Mouse (Mus musculus) bone marrow, adult 2 months (tissue): ENCODE results near the gene Cnih1. TPM values are rescaled to one million over a fixed set of nuclear protein-coding genes. Genes with fewer than 3 reads are reported as not detected.

Source experiments
- H3K27ac ChIP-seq: fragments of 200-500 bp; 2 replicates; pipeline ENCODE4 v1.5.1; 2012; ENCODE audit warnings: low read depth, mild to moderate bottlenecking, control low read depth, inconsistent platforms, low read length; ENCODE audit not compliant: control insufficient read depth, poor library complexity, insufficient read depth
- H3K4me1 ChIP-seq: fragments of 200-500 bp; 2 replicates; pipeline ENCODE4 v1.6.1; 2011; ENCODE audit warnings: low read length; ENCODE audit not compliant: control insufficient read depth, insufficient read depth
- H3K4me3 ChIP-seq: fragments of 200-500 bp; replicated peaks from 2 replicates; pipeline ENCODE3; 2011; ENCODE audit warnings: mild to moderate bottlenecking, low read depth, low read length, control low read depth; ENCODE audit not compliant: control insufficient read depth
- CTCF ChIP-seq: fragments of 200-500 bp; IDR thresholded peaks from 2 replicates; pipeline ENCODE4 v1.5.1; 2011; ENCODE audit warnings: low read length, control low read depth; ENCODE audit not compliant: control insufficient read depth, insufficient read depth
- POLR2A ChIP-seq: fragments of 200-500 bp; IDR thresholded peaks from 2 replicates; pipeline ENCODE4 v1.6.1; 2011; ENCODE audit warnings: low read depth, mild to moderate bottlenecking, control low read depth, low read length, borderline replicate concordance; ENCODE audit not compliant: control insufficient read depth
- WGBS: fragments of 180-500 bp; shearing (Covaris S2); methylation state at CpG from one replicate; pipeline ENCODE4 v1.1.7; 2018; 5-methylcytosine and 5-hydroxymethylcytosine counted together
- polyA plus RNA-seq: library from polyadenylated mRNA; stranded (reverse); fragments of >200 nt; gene quantifications from 2 replicates; pipeline ENCODE4 v1.2.4, GENCODE M21; 2011; ENCODE audit warnings: low replicate concordance; ENCODE audit not compliant: missing spikeins, insufficient read depth, insufficient read length

Cnih1 gene
- polyA plus RNA-seq, 1 experiment, result 41.8 TPM

GRCm38 (mm10) chr14:46803259-46803658 lies 15.0 kb upstream of the Cnih1 start:
- 74% methylated on average over 4 of the region's 4 CpGs for WGBS
- Histone ChIP-seq H3K4me3 (no peak overlapping the region), H3K4me1 (no peaks in the 10 kb centered on the region; the same call in 1 of the 2 replicates), H3K27ac (no peak overlapping the region)
- TF ChIP-seq POLR2A, result no peak
- TF ChIP-seq CTCF, result no peak

GRCm38 (mm10) chr14:46800684-46801345 lies 12.6 kb upstream of the Cnih1 start:
- Histone ChIP-seq H3K4me3 (no peak overlapping the region), H3K4me1 (no peaks in the 10 kb centered on the region; the same call in 1 of the 2 replicates), H3K27ac (no peak overlapping the region)
- no peak for TF ChIP-seq POLR2A
- TF ChIP-seq CTCF, result no peak
- WGBS, result 58% methylated on average over 3 of the region's 3 CpGs

GRCm38 (mm10) chr14:46794157-46794556 lies 5.9 kb upstream of the Cnih1 start:
- H3K4me1 ChIP-seq, result no peaks in the 10 kb centered on the region; the same call in 1 of the 2 replicates
- TF ChIP-seq POLR2A, result no peak
- TF ChIP-seq CTCF, result no peak
- WGBS, result 59% methylated on average over 5 of the region's 5 CpGs
- H3K27ac ChIP-seq, result no peak overlapping the region
- H3K4me3 ChIP-seq, result no peak overlapping the region

GRCm38 (mm10) chr14:46790723-46791122 lies 2.5 kb upstream of the Cnih1 start:
- no peak overlapping the region for H3K27ac ChIP-seq

GRCm38 (mm10) chr14:46790303-46790702 lies 2.1 kb upstream of the Cnih1 start:
- TF ChIP-seq POLR2A (no peak), CTCF (no peak)
- WGBS, result 47% methylated on average over 4 of the region's 4 CpGs
- no peak overlapping the region for H3K27ac ChIP-seq
- H3K4me1 ChIP-seq, result no peaks in the 10 kb centered on the region; the same call in 1 of the 2 replicates
- no peak overlapping the region for H3K4me3 ChIP-seq

More at GRCm38 (mm10) chr14:46790723-46791122, 2.5 kb upstream of the Cnih1 start:
- Histone ChIP-seq H3K4me1 (no peaks in the 10 kb centered on the region; the same call in 1 of the 2 replicates), H3K4me3 (no peak overlapping the region)
- TF ChIP-seq POLR2A, result no peak
- WGBS, result 91% methylated on average over 6 of the region's 6 CpGs

- no peak overlapping the region for H3K4me3 ChIP-seq
- 21% methylated on average over 8 of the region's 8 CpGs for WGBS
- H3K27ac ChIP-seq, result no peak overlapping the region
- no peaks in the 10 kb centered on the region for H3K4me1 ChIP-seq
- no peak for TF ChIP-seq POLR2A
- no peak for TF ChIP-seq CTCF
Observed at GRCm38 (mm10) chr14:46788505-46788901, 292 bp upstream of the Cnih1 start.

- TF ChIP-seq POLR2A, result no peak
- TF ChIP-seq CTCF, result no peak
- H3K4me1 ChIP-seq, result no peaks in the 10 kb centered on the region
- no peak overlapping the region for H3K27ac ChIP-seq
- H3K4me3 ChIP-seq, result peak overlapping the region; percentile 83
- under 1% methylated on average over 11 of the region's 11 CpGs for whole genome bisulfite sequencing
Observed at GRCm38 (mm10) chr14:46787454-46787786, 791 bp downstream of the Cnih1 start.

GRCm38 (mm10) chr14:46785247-46785646 lies 3.0 kb downstream of the Cnih1 start:
- Histone ChIP-seq H3K27ac (no peak overlapping the region), H3K4me1 (no peaks in the 10 kb centered on the region), H3K4me3 (no peak overlapping the region)
- 76% methylated on average over 5 of the region's 5 CpGs for WGBS
- no peak for TF ChIP-seq POLR2A
- no peak for TF ChIP-seq CTCF

GRCm38 (mm10) chr14:46783327-46783926 lies 4.8 kb downstream of the Cnih1 start:
- H3K4me3 ChIP-seq, result no peak overlapping the region
- no peaks in the 10 kb centered on the region for H3K4me1 ChIP-seq
- TF ChIP-seq CTCF (no peak), POLR2A (no peak)
- WGBS, result 89% methylated on average over 10 of the region's 10 CpGs
- H3K27ac ChIP-seq, result no peak overlapping the region
